In the genomic region with DNA sequence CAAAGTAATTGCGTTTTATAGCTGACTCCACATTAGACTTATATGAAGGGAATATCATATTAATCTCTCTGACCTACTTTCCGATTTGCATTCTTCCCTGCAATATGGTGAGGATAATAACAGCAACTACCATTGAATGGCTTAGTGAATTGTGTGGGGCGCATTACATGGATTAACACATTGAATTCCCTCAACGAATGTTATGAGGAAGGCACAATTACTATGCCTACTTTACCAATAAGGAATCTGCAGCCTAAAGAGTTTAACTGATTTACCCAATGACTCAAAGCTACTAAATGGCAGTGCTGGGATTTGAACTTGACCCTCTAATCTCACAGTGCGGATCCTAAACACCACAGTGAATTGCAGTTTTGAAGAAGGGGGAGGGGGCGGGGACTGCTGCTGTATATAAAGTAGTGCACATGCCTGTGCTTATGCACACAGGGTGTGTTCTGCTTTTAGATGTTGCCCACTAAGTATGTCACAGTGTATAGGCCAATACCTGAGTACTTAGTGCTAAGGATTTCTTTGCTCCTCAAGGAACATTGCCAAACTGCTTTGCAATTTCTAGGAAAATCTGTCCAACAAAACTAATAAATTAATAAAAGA, we compare ENCODE assay signal across 16 mouse cellular contexts.
DNase-seq lines count a peak whose midpoint lies in the region; ATAC-seq and TF ChIP-seq lines count a peak whose summit lies in the region.
"Had no signal": no experiment of that assay in that cellular context is flagged by ENCODE, and none has a peak within 500 bp of the region (broad histone marks: within the 10 kb centered on the region; RNA-seq: fewer than 3 reads in every experiment).

No protein-coding gene starts in this region.

- no peaks in the 10 kb centered on the region for H3K36me3 ChIP-seq in hindbrain, embryonic 16.5 days (ENCODE audit: control insufficient read depth, insufficient read depth, low read length)
- no peaks in the 10 kb centered on the region for H3K36me3 ChIP-seq in hindbrain, embryonic 13.5 days
- no peaks in the 10 kb centered on the region for H3K36me3 ChIP-seq in midbrain, postnatal 0 days (ENCODE audit: insufficient read depth, low read length)
- H3K36me3 ChIP-seq in midbrain, embryonic 14.5 days (ENCODE audit: control insufficient read depth, insufficient read depth, low read length), result no peaks in the 10 kb centered on the region
- no peaks in the 10 kb centered on the region for H3K36me3 ChIP-seq in neural tube, embryonic 15.5 days
- H3K36me3 ChIP-seq: embryonic facial prominence, embryonic 10.5 days had no signal

- H3K4me3 ChIP-seq in hindbrain, embryonic 16.5 days (ENCODE audit: low read length), result no peak overlapping the region
- no peak overlapping the region for H3K4me3 ChIP-seq in hindbrain, embryonic 13.5 days
- no peak overlapping the region for H3K4me3 ChIP-seq in midbrain, postnatal 0 days (ENCODE audit: low read depth, low read length)
- no peak overlapping the region for H3K4me3 ChIP-seq in midbrain, embryonic 14.5 days (replicated peaks; ENCODE audit: low read depth, low read length)
- H3K4me3 ChIP-seq in neural tube, embryonic 15.5 days (replicated peaks), result no peak overlapping the region
- H3K4me3 ChIP-seq: embryonic facial prominence, embryonic 10.5 days; forebrain, embryonic 13.5 days; heart, adult 2 months had no signal

- H3K4me2 ChIP-seq in hindbrain, embryonic 16.5 days (ENCODE audit: low read length), result no peak overlapping the region
- H3K4me2 ChIP-seq in hindbrain, embryonic 13.5 days, result no peak overlapping the region
- no peak overlapping the region for H3K4me2 ChIP-seq in midbrain, postnatal 0 days (ENCODE audit: low read depth, low read length, poor library complexity, severe bottlenecking)
- H3K4me2 ChIP-seq in midbrain, embryonic 14.5 days (ENCODE audit: low read length), result no peak overlapping the region
- no peak overlapping the region for H3K4me2 ChIP-seq in neural tube, embryonic 15.5 days
- H3K4me2 ChIP-seq: forebrain, embryonic 13.5 days; heart, embryonic 11.5 days had no signal

- no peak for TF ChIP-seq CTCF in midbrain, postnatal 0 days (IDR thresholded peaks at IDR 0.05)

- 78% methylated on average over 6 of the region's 6 CpGs for WGBS in hindbrain, embryonic 16.5 days
- 89% methylated on average over 6 of the region's 6 CpGs for whole genome bisulfite sequencing in hindbrain, embryonic 13.5 days
- 80% methylated on average over 6 of the region's 6 CpGs for WGBS in midbrain, postnatal 0 days
- 83% methylated on average over 6 of the region's 6 CpGs for WGBS in midbrain, embryonic 14.5 days
- 64% methylated on average over 6 of the region's 6 CpGs for WGBS in neural tube, embryonic 15.5 days

- no peaks in the 10 kb centered on the region for H3K27me3 ChIP-seq in hindbrain, embryonic 16.5 days (replicated peaks; ENCODE audit: control insufficient read depth, insufficient read depth, low read length)
- H3K27me3 ChIP-seq in hindbrain, embryonic 13.5 days, result no peaks in the 10 kb centered on the region
- H3K27me3 ChIP-seq in midbrain, postnatal 0 days (ENCODE audit: insufficient read depth, low read length), result no peaks in the 10 kb centered on the region
- no peaks in the 10 kb centered on the region for H3K27me3 ChIP-seq in midbrain, embryonic 14.5 days (ENCODE audit: control insufficient read depth, insufficient read depth, low read length)
- no peaks in the 10 kb centered on the region for H3K27me3 ChIP-seq in neural tube, embryonic 15.5 days (replicated peaks)
- H3K27me3 ChIP-seq: CH12.LX; forebrain, embryonic 13.5 days had no signal

- no peak overlapping the region for H3K9ac ChIP-seq in hindbrain, embryonic 16.5 days (ENCODE audit: low read depth, low read length)
- H3K9ac ChIP-seq in hindbrain, embryonic 13.5 days, result no peak overlapping the region
- H3K9ac ChIP-seq in midbrain, postnatal 0 days (replicated peaks; ENCODE audit: low read length, poor library complexity, severe bottlenecking), result no peak overlapping the region
- no peak overlapping the region for H3K9ac ChIP-seq in midbrain, embryonic 14.5 days (replicated peaks; ENCODE audit: low read length)
- H3K9ac ChIP-seq in neural tube, embryonic 15.5 days (replicated peaks), result no peak overlapping the region
- H3K9ac ChIP-seq: forebrain, embryonic 13.5 days; forebrain, postnatal 0 days had no signal

- no peaks in the 10 kb centered on the region for H3K4me1 ChIP-seq in hindbrain, embryonic 16.5 days (ENCODE audit: control insufficient read depth, insufficient read depth, low read depth, low read length)
- no peaks in the 10 kb centered on the region for H3K4me1 ChIP-seq in hindbrain, embryonic 13.5 days (replicated peaks)
- no peaks in the 10 kb centered on the region for H3K4me1 ChIP-seq in midbrain, postnatal 0 days (ENCODE audit: insufficient read depth, low read length)
- no peaks in the 10 kb centered on the region for H3K4me1 ChIP-seq in midbrain, embryonic 14.5 days (ENCODE audit: control insufficient read depth, insufficient read depth, low read length)
- H3K4me1 ChIP-seq in neural tube, embryonic 15.5 days, result peaks cover 8% of the 10 kb centered on the region; the same call in 1 of the 2 replicates
- H3K4me1 ChIP-seq: embryonic facial prominence, embryonic 10.5 days; forebrain, embryonic 13.5 days had no signal

- DNase-seq in midbrain, postnatal 0 days (ENCODE audit: low spot score), result peak; percentile 38
- DNase-seq in midbrain, embryonic 14.5 days, result no peak
- DNase-seq in adrenal gland, adult (ENCODE audit: inconsistent age in 2 of 2, low spot score in 1 of 2), result no peak
- DNase-seq: adrenal gland, adult 8-10 months; adrenal gland, postnatal 36 days; cerebellum, adult 2 months; cerebellum, postnatal 10 days; forebrain, postnatal 0 days had no signal

- peak; percentile 79 for ATAC-seq in hindbrain, embryonic 16.5 days
- no peak; the same call in 1 of the 2 replicates for ATAC-seq in hindbrain, embryonic 13.5 days (ENCODE audit: low FRiP score)
- no peak for ATAC-seq in midbrain, postnatal 0 days (ENCODE audit: low FRiP score)
- ATAC-seq in midbrain, embryonic 14.5 days (ENCODE audit: low FRiP score, low TSS enrichment), result no peak
- peak; percentile 87 for ATAC-seq in neural tube, embryonic 15.5 days (ENCODE audit: low FRiP score)

- no peak overlapping the region for H3K27ac ChIP-seq in hindbrain, embryonic 16.5 days (ENCODE audit: low read depth, low read length)
- H3K27ac ChIP-seq in hindbrain, embryonic 13.5 days, result no peak overlapping the region
- H3K27ac ChIP-seq in midbrain, postnatal 0 days (ENCODE audit: low read depth, low read length), result no peak overlapping the region
- H3K27ac ChIP-seq in midbrain, embryonic 14.5 days (replicated peaks; ENCODE audit: low read depth, low read length), result no peak overlapping the region
- H3K27ac ChIP-seq in neural tube, embryonic 15.5 days (replicated peaks), result 0 out of 2 replicates have a peak overlapping the region, but pooled peaks have one; percentile 51
- H3K27ac ChIP-seq: embryonic facial prominence, embryonic 10.5 days; forebrain, embryonic 13.5 days had no signal

- no peaks in the 10 kb centered on the region for H3K9me3 ChIP-seq in hindbrain, embryonic 16.5 days (ENCODE audit: control insufficient read depth, low read length)
- H3K9me3 ChIP-seq in hindbrain, embryonic 13.5 days, result no peaks in the 10 kb centered on the region
- H3K9me3 ChIP-seq in midbrain, postnatal 0 days (ENCODE audit: low read length), result no peaks in the 10 kb centered on the region
- H3K9me3 ChIP-seq in midbrain, embryonic 14.5 days (ENCODE audit: control insufficient read depth, low read length), result no peaks in the 10 kb centered on the region
- H3K9me3 ChIP-seq in neural tube, embryonic 15.5 days (replicated peaks), result no peaks in the 10 kb centered on the region
- H3K9me3 ChIP-seq: embryonic facial prominence, embryonic 10.5 days; forebrain, embryonic 13.5 days had no signal

Comparison
In these comparisons a context has a peak if more than half of its experiments do, and no peak if none do; other contexts are left out.
1. ATAC-seq: peak in hindbrain, embryonic 16.5 days (single experiment) and neural tube, embryonic 15.5 days (single experiment); none in hindbrain, embryonic 13.5 days (single experiment), midbrain, postnatal 0 days (single experiment) and midbrain, embryonic 14.5 days (single experiment).